Mouse (Mus musculus) C2C12 (cell line): ENCODE measurements at regions not wholly inside any gene's neighbourhood (a gene's known extent, or its start where the extent isn't known, plus 50 kb on each side); places are given as distances from the start of the nearest gene placed in this dataset.

Source experiments
- CEBPB ChIP-seq: IDR thresholded peaks from one replicate; pipeline ENCODE4 v1.6.1; 2011; ENCODE audit warnings: low read depth, mild to moderate bottlenecking, control low read depth, moderate library complexity
- CTCF ChIP-seq: IDR thresholded peaks from one replicate; pipeline ENCODE4 v1.5.1; 2011; ENCODE audit not compliant: control insufficient read depth, insufficient read depth, insufficient read length
- FOSL1 ChIP-seq: IDR thresholded peaks from one replicate; pipeline ENCODE4 v1.8.0; 2011; ENCODE audit warnings: mild to moderate bottlenecking, low read length; ENCODE audit not compliant: poor library complexity, insufficient read depth, severe bottlenecking
- MAX ChIP-seq: IDR thresholded peaks from one replicate; pipeline ENCODE4 v1.6.1; 2011; ENCODE audit warnings: mild to moderate bottlenecking, control low read depth
- MYOD1 ChIP-seq: IDR thresholded peaks from one replicate; pipeline ENCODE4 v1.6.1; 2011; ENCODE audit warnings: low read depth; ENCODE audit not compliant: control insufficient read depth, insufficient read length
- USF1 ChIP-seq: IDR thresholded peaks from one replicate; pipeline ENCODE4 v1.6.1; 2011; ENCODE audit warnings: low read depth, mild to moderate bottlenecking, control low read depth, moderate library complexity

GRCm38 (mm10) chr4:9132982-9133625, 894.3 kb upstream of the Car8 start:
- no peak for TF ChIP-seq CTCF
- no peak for TF ChIP-seq MAX
- TF ChIP-seq CEBPB = no peak
- TF ChIP-seq USF1 = no peak
- no peak for TF ChIP-seq FOSL1
- no peak for TF ChIP-seq MYOD1
